Mouse (Mus musculus) embryonic fibroblast, embryonic 13.5 days (primary cell): Measurements from ENCODE around the gene Smchd1.

Experiments
- CTCF ChIP-seq: IDR thresholded peaks from 2 replicates; pipeline ENCODE4 v1.5.1; 2011; ENCODE audit warnings: mild to moderate bottlenecking, control low read depth, low read length, moderate library complexity, borderline replicate concordance; ENCODE audit not compliant: insufficient read depth
- POLR2A ChIP-seq: IDR thresholded peaks from 2 replicates; pipeline ENCODE4 v1.6.1; 2011; ENCODE audit warnings: low read depth, mild to moderate bottlenecking, control low read depth, low read length, moderate library complexity

- no peak for TF ChIP-seq CTCF
- TF ChIP-seq POLR2A = no peak
Measured at GRCm38 (mm10) chr17:71309711-71310485, 165.2 kb downstream of the Smchd1 start.
